Mouse (Mus musculus): ENCODE results near the gene Nostrin.

DNA sequence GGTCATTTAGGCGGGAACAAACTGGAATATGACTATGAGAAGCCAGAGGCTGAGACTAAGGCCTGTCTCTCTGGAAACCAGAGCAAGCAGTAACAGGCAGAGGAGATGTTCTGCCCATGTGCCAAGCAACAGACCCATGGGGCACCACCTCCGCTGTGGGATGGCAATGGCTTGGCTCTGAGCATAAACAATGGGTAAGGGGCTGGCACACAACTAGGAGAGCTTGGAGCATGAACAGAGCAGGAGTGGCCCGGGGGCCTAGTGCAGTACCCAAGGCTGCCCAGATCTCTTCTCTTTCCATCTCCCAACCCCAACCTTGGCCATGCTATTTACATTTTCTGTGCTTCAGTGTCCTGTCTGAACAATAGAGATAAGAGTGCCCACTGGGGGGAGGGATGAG lies 36.9 kb upstream of the Nostrin start:
- no peak for TF ChIP-seq POLR2A (IDR thresholded peaks at IDR 0.05; ENCODE audit: insufficient read length, low read depth)
- TF ChIP-seq SRF (IDR thresholded peaks at IDR 0.05; ENCODE audit: control insufficient read depth, insufficient read length, low read depth): no peak
- TF ChIP-seq MYOG (IDR thresholded peaks at IDR 0.05; ENCODE audit: control insufficient read depth in 1 of 3, insufficient read depth in 1 of 3, insufficient read length in 2 of 3, low read depth in 2 of 3): no peak
- no peak for TF ChIP-seq CEBPB (IDR thresholded peaks at IDR 0.05; ENCODE audit: insufficient read depth, poor library complexity, severe bottlenecking)
- TF ChIP-seq TCF12 (IDR thresholded peaks at IDR 0.05; ENCODE audit: insufficient read depth, poor library complexity, severe bottlenecking): no peak
- no peak for TF ChIP-seq E2F4 (IDR thresholded peaks at IDR 0.05; ENCODE audit: insufficient read depth)
- no peak for TF ChIP-seq MYOD1 (IDR thresholded peaks at IDR 0.05; ENCODE audit: control insufficient read depth in 1 of 3, insufficient read length in 2 of 3, low read depth in 2 of 3)
- TF ChIP-seq USF1 (IDR thresholded peaks at IDR 0.05; ENCODE audit: low read depth): no peak
- no peak for TF ChIP-seq MAX (IDR thresholded peaks at IDR 0.05; ENCODE audit: low read depth)
- TF ChIP-seq POLR2AphosphoS2 (IDR thresholded peaks at IDR 0.05; ENCODE audit: insufficient read length, low read depth): no peak

Data from myocyte (in vitro differentiated cells).